Mouse (Mus musculus): ENCODE results near the gene Myt1l. TPM values are rescaled to one million over a fixed set of nuclear protein-coding genes. Genes with fewer than 3 reads are reported as not detected.

Gene Myt1l
- polyA plus RNA-seq, 1 experiment from 2014 or later = 3.3 TPM

GRCm38 (mm10) chr12:29712795-29713721, 184.9 kb downstream of the Myt1l start:
- Histone ChIP-seq H3K4me1 (no peaks in the 10 kb centered on the region), H3K27ac (no peak overlapping the region), H3K36me3 (replicated peaks) (no peaks in the 10 kb centered on the region), H3K27me3 (ENCODE audit: poor library complexity, severe bottlenecking) (no peaks in the 10 kb centered on the region), H3K4me3 (no peak overlapping the region), H3K9me3 (no peaks in the 10 kb centered on the region)
- 90% methylated on average over 15 of the region's 15 CpGs for WGBS
- DNase-seq (ENCODE audit: extremely low spot score, low spot score) = peak; percentile 4

- no peak overlapping the region for H3K27ac ChIP-seq
- H3K4me3 ChIP-seq = no peak overlapping the region
- H3K36me3 ChIP-seq (replicated peaks) = no peaks in the 10 kb centered on the region
- no peaks in the 10 kb centered on the region; the same call in 1 of the 2 replicates for H3K9me3 ChIP-seq
- peak; percentile 13 for DNase-seq (ENCODE audit: extremely low spot score, low spot score)
- peaks cover 8% of the 10 kb centered on the region for H3K4me1 ChIP-seq
- no peaks in the 10 kb centered on the region for H3K27me3 ChIP-seq (ENCODE audit: poor library complexity, severe bottlenecking)
- WGBS = 80% methylated on average over 17 of the region's 17 CpGs
Measured at GRCm38 (mm10) chr12:29723722-29724338, 195.6 kb downstream of the Myt1l start.

GRCm38 (mm10) chr12:29728294-29728693, 200.1 kb downstream of the Myt1l start:
- 85% methylated on average over 2 of the region's 2 CpGs for WGBS
- Histone ChIP-seq H3K9me3 (no peaks in the 10 kb centered on the region; the same call in 1 of the 2 replicates), H3K27ac (no peak overlapping the region), H3K4me3 (no peak overlapping the region), H3K36me3 (replicated peaks) (no peaks in the 10 kb centered on the region), H3K27me3 (ENCODE audit: poor library complexity, severe bottlenecking) (no peaks in the 10 kb centered on the region), H3K4me1 (peaks cover 13% of the 10 kb centered on the region)
- peak; percentile 6 for DNase-seq (ENCODE audit: extremely low spot score, low spot score)

GRCm38 (mm10) chr12:29740346-29741025, 212.3 kb downstream of the Myt1l start:
- H3K4me3 ChIP-seq = no peak overlapping the region
- H3K36me3 ChIP-seq (replicated peaks) = no peaks in the 10 kb centered on the region
- H3K27me3 ChIP-seq (ENCODE audit: poor library complexity, severe bottlenecking) = no peaks in the 10 kb centered on the region
- no peak overlapping the region for H3K27ac ChIP-seq
- WGBS = 69% methylated on average over 8 of the region's 8 CpGs
- no peaks in the 10 kb centered on the region for H3K9me3 ChIP-seq
- DNase-seq (ENCODE audit: extremely low spot score, low spot score) = no peak
- H3K4me1 ChIP-seq = peaks cover 3% of the 10 kb centered on the region; the same call in 1 of the 2 replicates

GRCm38 (mm10) chr12:29741181-29741580, 213.0 kb downstream of the Myt1l start:
- Histone ChIP-seq H3K4me1 (peaks cover 3% of the 10 kb centered on the region; the same call in 1 of the 2 replicates), H3K27me3 (ENCODE audit: poor library complexity, severe bottlenecking) (no peaks in the 10 kb centered on the region), H3K36me3 (replicated peaks) (no peaks in the 10 kb centered on the region), H3K27ac (no peak overlapping the region), H3K9me3 (no peaks in the 10 kb centered on the region), H3K4me3 (no peak overlapping the region)
- no peak for DNase-seq (ENCODE audit: extremely low spot score, low spot score)
- WGBS = 94% methylated on average over 6 of the region's 6 CpGs

- no peak for DNase-seq (ENCODE audit: extremely low spot score, low spot score)
- WGBS = 90% methylated on average over 4 of the region's 4 CpGs
- Histone ChIP-seq H3K27ac (no peak overlapping the region), H3K27me3 (ENCODE audit: poor library complexity, severe bottlenecking) (no peaks in the 10 kb centered on the region), H3K9me3 (no peaks in the 10 kb centered on the region), H3K4me3 (no peak overlapping the region), H3K4me1 (no peaks in the 10 kb centered on the region), H3K36me3 (replicated peaks) (no peaks in the 10 kb centered on the region)
Measured at GRCm38 (mm10) chr12:29750604-29751128, 222.5 kb downstream of the Myt1l start.

- no peak overlapping the region for H3K4me3 ChIP-seq
- H3K27ac ChIP-seq = no peak overlapping the region
- no peak for DNase-seq (ENCODE audit: extremely low spot score, low spot score)
- WGBS = 85% methylated on average over 5 of the region's 5 CpGs
- H3K9me3 ChIP-seq = no peaks in the 10 kb centered on the region
- no peaks in the 10 kb centered on the region for H3K36me3 ChIP-seq (replicated peaks)
- H3K4me1 ChIP-seq = no peaks in the 10 kb centered on the region
- H3K27me3 ChIP-seq (ENCODE audit: poor library complexity, severe bottlenecking) = no peaks in the 10 kb centered on the region
Measured at GRCm38 (mm10) chr12:29755086-29755871, 227.1 kb downstream of the Myt1l start.

- Histone ChIP-seq H3K27me3 (ENCODE audit: poor library complexity, severe bottlenecking) (no peaks in the 10 kb centered on the region), H3K27ac (no peak overlapping the region), H3K9me3 (no peaks in the 10 kb centered on the region), H3K4me3 (no peak overlapping the region), H3K4me1 (no peaks in the 10 kb centered on the region), H3K36me3 (replicated peaks) (no peaks in the 10 kb centered on the region)
- DNase-seq (ENCODE audit: extremely low spot score, low spot score) = no peak
- WGBS = 90% methylated on average over 3 of the region's 3 CpGs
Measured at GRCm38 (mm10) chr12:29755872-29756265, 227.7 kb downstream of the Myt1l start.

- Histone ChIP-seq H3K27ac (no peak overlapping the region), H3K36me3 (replicated peaks) (no peaks in the 10 kb centered on the region), H3K9me3 (no peaks in the 10 kb centered on the region), H3K4me3 (no peak overlapping the region), H3K27me3 (ENCODE audit: poor library complexity, severe bottlenecking) (no peaks in the 10 kb centered on the region), H3K4me1 (no peaks in the 10 kb centered on the region)
- DNase-seq (ENCODE audit: extremely low spot score, low spot score) = no peak
- 79% methylated on average over 4 of the region's 4 CpGs for WGBS
Measured at GRCm38 (mm10) chr12:29760611-29761010, 232.4 kb downstream of the Myt1l start.

- no peak overlapping the region for H3K27ac ChIP-seq
- 90% methylated on average over 1 of the region's 1 CpGs for WGBS
- H3K9me3 ChIP-seq = no peaks in the 10 kb centered on the region
- peaks cover 4% of the 10 kb centered on the region; the same call in 1 of the 2 replicates for H3K4me1 ChIP-seq
- H3K36me3 ChIP-seq (replicated peaks) = no peaks in the 10 kb centered on the region
- no peaks in the 10 kb centered on the region for H3K27me3 ChIP-seq (ENCODE audit: poor library complexity, severe bottlenecking)
- DNase-seq (ENCODE audit: extremely low spot score, low spot score) = no peak
- H3K4me3 ChIP-seq = no peak overlapping the region
Measured at GRCm38 (mm10) chr12:29766158-29766557, 238.0 kb downstream of the Myt1l start.

- Histone ChIP-seq H3K27me3 (ENCODE audit: poor library complexity, severe bottlenecking) (no peaks in the 10 kb centered on the region), H3K4me3 (no peak overlapping the region), H3K9me3 (no peaks in the 10 kb centered on the region), H3K36me3 (replicated peaks) (no peaks in the 10 kb centered on the region), H3K27ac (no peak overlapping the region), H3K4me1 (peaks cover 4% of the 10 kb centered on the region; the same call in 1 of the 2 replicates)
- DNase-seq (ENCODE audit: extremely low spot score, low spot score) = no peak
- 69% methylated on average over 3 of the region's 3 CpGs for WGBS
Measured at GRCm38 (mm10) chr12:29771791-29772190, 243.6 kb downstream of the Myt1l start.

- H3K27ac ChIP-seq = no peak overlapping the region
- no peak for DNase-seq (ENCODE audit: extremely low spot score, low spot score)
- peaks cover 4% of the 10 kb centered on the region; the same call in 1 of the 2 replicates for H3K4me1 ChIP-seq
- no peaks in the 10 kb centered on the region for H3K9me3 ChIP-seq
- H3K4me3 ChIP-seq = no peak overlapping the region
- no peaks in the 10 kb centered on the region for H3K36me3 ChIP-seq (replicated peaks)
- H3K27me3 ChIP-seq (ENCODE audit: poor library complexity, severe bottlenecking) = no peaks in the 10 kb centered on the region
Measured at GRCm38 (mm10) chr12:29772401-29772800, 244.2 kb downstream of the Myt1l start.
